Mouse (Mus musculus) neutrophil, adult 5-6 weeks (primary cell): ENCODE data around the gene Cldn5. TPM values are rescaled to one million over a fixed set of nuclear protein-coding genes. Genes with fewer than 3 reads are reported as not detected.

ENCODE experiments used
- ATAC-seq: fragments of 151-379, 151-347 bp; 2 replicates; pipeline ENCODE4 v1.8.0; 2017; ENCODE audit warnings: mild to moderate bottlenecking, moderate TSS enrichment; ENCODE audit not compliant: insufficient number of reproducible peaks, poor library complexity, low FRiP score, severe bottlenecking; ENCODE audit errors: extremely low read depth
- total RNA-seq: library from RNA; stranded (forward); fragments of 200-1000 nt; gene quantifications from 2 replicates; pipeline ENCODE4 v1.2.3, GENCODE M21; 2017

The Cldn5 gene
- not detected in 2 replicates for total RNA-seq

GRCm38 (mm10) chr16:18776556-18777100 lies at the start of gene Cldn5:
Cldn5 (plus strand) TSS chr16:18776847.
- ATAC-seq, result no peak

- no peak for ATAC-seq
Observed at GRCm38 (mm10) chr16:18727536-18728499, 48.8 kb upstream of the Cldn5 start.

GRCm38 (mm10) chr16:18729185-18729584 lies 47.5 kb upstream of the Cldn5 start:
- ATAC-seq, result no peak

GRCm38 (mm10) chr16:18730640-18731039 lies 46.0 kb upstream of the Cldn5 start:
- ATAC-seq, result no peak

GRCm38 (mm10) chr16:18733100-18733956 lies 43.3 kb upstream of the Cldn5 start:
- no peak for ATAC-seq

- ATAC-seq, result no peak
Observed at GRCm38 (mm10) chr16:18738303-18738702, 38.3 kb upstream of the Cldn5 start.

- no peak for ATAC-seq
Observed at GRCm38 (mm10) chr16:18746268-18747122, 30.2 kb upstream of the Cldn5 start.

- no peak for ATAC-seq
Observed at GRCm38 (mm10) chr16:18751101-18751500, 25.5 kb upstream of the Cldn5 start.

- no peak for ATAC-seq
Observed at GRCm38 (mm10) chr16:18751885-18752499, 24.7 kb upstream of the Cldn5 start.

- no peak for ATAC-seq
Observed at GRCm38 (mm10) chr16:18761734-18762133, 14.9 kb upstream of the Cldn5 start.

GRCm38 (mm10) chr16:18762960-18763359 lies 13.7 kb upstream of the Cldn5 start:
- ATAC-seq, result no peak

GRCm38 (mm10) chr16:18766390-18766789 lies 10.3 kb upstream of the Cldn5 start:
- no peak for ATAC-seq

GRCm38 (mm10) chr16:18769501-18769900 lies 7.1 kb upstream of the Cldn5 start:
- no peak for ATAC-seq

GRCm38 (mm10) chr16:18773936-18774335 lies 2.7 kb upstream of the Cldn5 start:
- ATAC-seq, result no peak

GRCm38 (mm10) chr16:18775621-18776555 lies 759 bp upstream of the Cldn5 start:
- no peak for ATAC-seq

- no peak for ATAC-seq
Observed at GRCm38 (mm10) chr16:18777101-18778080, 744 bp downstream of the Cldn5 start.
